Mouse (Mus musculus) lung, adult 18-20 months (tissue): ENCODE data around the gene Cpa2.

Source experiments
- DNase-seq, 2 experiments: peaks; one replicate each; pipeline ENCODE4 v3.0.0; 2022; ENCODE audit warnings: mixed read lengths in 2 of 2

Cpa2 gene

GRCm38 (mm10) chr6:30549231-30549761 is 7.9 kb downstream of the Cpa2 start:
- peak; percentile 11 to 24 for DNase-seq

- DNase-seq, result no peak
These were observed 9.3 kb downstream of the Cpa2 start for GRCm38 (mm10) chr6:30550496-30551192.

- DNase-seq, result no peak
These were observed 9.8 kb downstream of the Cpa2 start for GRCm38 (mm10) chr6:30551193-30551515.

- DNase-seq, result no peak
These were observed 10.5 kb downstream of the Cpa2 start for GRCm38 (mm10) chr6:30551644-30552580.

GRCm38 (mm10) chr6:30552628-30553027 is 11.2 kb downstream of the Cpa2 start:
- DNase-seq, result no peak

- DNase-seq, result no peak
These were observed 12.1 kb downstream of the Cpa2 start for GRCm38 (mm10) chr6:30553381-30554010.

- DNase-seq, result no peak
These were observed 12.7 kb downstream of the Cpa2 start for GRCm38 (mm10) chr6:30554092-30554491.

GRCm38 (mm10) chr6:30554621-30555170 is 13.3 kb downstream of the Cpa2 start:
- no peak for DNase-seq

- no peak for DNase-seq
These were observed 14.7 kb downstream of the Cpa2 start for GRCm38 (mm10) chr6:30556080-30556479.

GRCm38 (mm10) chr6:30559726-30560125 is 18.3 kb downstream of the Cpa2 start:
- no peak for DNase-seq

GRCm38 (mm10) chr6:30562132-30562531 is 20.8 kb downstream of the Cpa2 start:
- DNase-seq, result no peak

GRCm38 (mm10) chr6:30563575-30563974 is 22.2 kb downstream of the Cpa2 start:
- no peak for DNase-seq

- DNase-seq, result no peak
These were observed 22.7 kb downstream of the Cpa2 start for GRCm38 (mm10) chr6:30564051-30564450.

- no peak for DNase-seq
These were observed 26.7 kb downstream of the Cpa2 start, which contains the start of gene Cpa4 for GRCm38 (mm10) chr6:30568069-30568468. Gene Cpa4, plus strand, starts transcription at chr6:30568369.

- no peak for DNase-seq
These were observed 27.9 kb downstream of the Cpa2 start for GRCm38 (mm10) chr6:30569331-30569730.

GRCm38 (mm10) chr6:30570012-30570411 is 28.6 kb downstream of the Cpa2 start:
- no peak for DNase-seq

GRCm38 (mm10) chr6:30572456-30573311 is 31.3 kb downstream of the Cpa2 start:
- DNase-seq, result peak; percentile 71 to 81

- DNase-seq, result no peak
These were observed 32.0 kb downstream of the Cpa2 start for GRCm38 (mm10) chr6:30573380-30573779.

- DNase-seq, result no peak
These were observed 33.6 kb downstream of the Cpa2 start for GRCm38 (mm10) chr6:30574945-30575344.

- no peak for DNase-seq
These were observed 35.3 kb downstream of the Cpa2 start for GRCm38 (mm10) chr6:30576477-30577203.
